Mouse (Mus musculus): Measurements from ENCODE around the gene Baiap3.

GRCm38 (mm10) chr17:25250181-25250835 lies 5.9 kb downstream of the Baiap3 start:
- no peak for TF ChIP-seq CTCF (IDR thresholded peaks at IDR 0.05; ENCODE audit: low read depth, low read length)
- no peak for TF ChIP-seq POLR2A (IDR thresholded peaks at IDR 0.05; ENCODE audit: extremely low read depth, insufficient read depth, low read length)

Measured in liver, adult 2 months (tissue).